Mouse (Mus musculus): Measurements from ENCODE around the gene Gm1043.

Gene Gm1043

GRCm38 (mm10) chr5:37066703-37067568 lies 18.2 kb upstream of the Gm1043 start:
- in situ Hi-C loops (cut with MboI, MseI) = loop anchor here (25.0 kb wide), 1 partner anchor 505 kb away; no protein-coding TSS in a partner anchor

DNA sequence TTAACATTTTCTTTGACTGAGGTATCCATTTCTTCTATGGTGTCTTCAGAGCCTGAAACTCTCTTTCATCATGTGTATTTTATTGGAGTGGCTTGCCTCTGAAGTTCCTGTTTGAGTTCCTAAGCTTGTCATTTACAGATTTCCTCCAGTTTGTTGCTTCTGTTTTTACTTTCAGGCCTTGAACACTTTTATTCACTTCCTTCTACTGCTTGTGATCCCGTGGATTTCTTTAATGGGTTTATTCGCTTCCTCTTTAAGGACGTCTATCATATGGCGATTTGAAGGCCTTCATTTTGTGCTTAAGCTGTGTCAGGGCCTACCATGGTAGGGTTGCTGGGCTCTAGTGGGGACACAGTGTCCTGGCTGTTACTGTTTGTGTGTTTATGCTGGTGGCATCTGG lies 11.5 kb upstream of the Gm1043 start:
- in situ Hi-C loops (cut with MboI, MseI) = loop anchor here (25.0 kb wide), 1 partner anchor 511 kb away; no protein-coding TSS in a partner anchor

GRCm38 (mm10) chr5:37076692-37077329 lies 8.4 kb upstream of the Gm1043 start:
- in situ Hi-C loops (cut with MboI, MseI) = no loop called here

DNA sequence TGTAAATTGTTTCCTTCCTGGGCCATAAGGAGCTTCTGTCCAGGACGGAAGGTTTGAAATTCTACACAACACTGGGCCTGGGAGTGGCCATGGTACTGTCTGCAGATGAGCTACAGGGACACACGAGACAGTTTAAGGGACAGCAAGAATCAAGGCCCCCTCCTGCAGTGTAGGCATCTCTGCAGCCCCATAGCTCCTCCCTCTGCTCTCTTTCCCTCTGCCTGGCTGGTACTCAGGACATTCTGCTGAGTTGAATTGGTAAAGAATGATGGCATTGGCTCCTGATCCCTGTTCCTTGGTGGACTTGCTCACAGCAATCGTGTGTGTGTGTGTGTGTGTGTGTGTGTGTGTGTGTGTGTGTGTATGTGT lies 7.9 kb upstream of the Gm1043 start:
- in situ Hi-C loops (cut with MboI, MseI) = no loop called here

DNA sequence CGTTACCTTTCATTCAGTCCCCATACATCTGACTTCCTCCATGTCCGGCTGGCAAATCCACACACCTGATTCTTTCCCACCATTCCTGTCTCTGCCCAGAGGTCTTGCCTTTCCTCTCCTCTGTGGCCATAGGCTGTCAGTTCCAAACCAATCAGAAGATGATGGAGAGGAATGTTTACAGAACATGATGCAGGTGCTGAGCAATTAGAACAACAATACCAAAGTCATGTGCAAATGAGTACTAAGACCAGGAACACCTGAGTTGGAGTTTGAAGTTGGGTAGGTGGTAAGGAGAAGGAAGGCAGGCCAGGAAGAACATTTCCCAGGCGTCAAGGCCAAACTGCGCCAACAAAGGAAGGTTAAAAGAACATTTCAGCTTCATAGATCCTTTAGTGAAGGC lies 5.7 kb upstream of the Gm1043 start:
- in situ Hi-C loops (cut with MboI, MseI) = no loop called here

DNA sequence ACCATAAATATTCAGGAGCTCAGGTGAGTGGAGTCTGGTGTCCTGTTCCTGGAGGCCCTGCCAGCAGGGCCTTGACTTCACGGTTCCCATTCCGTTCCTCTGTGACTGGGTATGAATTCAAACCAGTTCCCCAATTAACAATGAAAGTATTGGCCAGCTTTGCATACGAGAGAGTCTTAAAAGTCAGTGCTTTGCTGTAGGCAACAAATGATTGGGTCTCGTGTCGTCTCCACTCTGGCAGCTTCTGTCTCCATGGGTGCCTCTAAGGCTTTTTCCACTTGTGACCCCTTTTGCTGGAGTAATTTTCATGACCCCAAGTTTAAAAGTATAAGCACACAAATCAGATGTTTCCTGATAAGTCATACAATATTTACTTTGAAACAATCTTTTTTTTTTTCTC lies 4.6 kb upstream of the Gm1043 start:
- in situ Hi-C loops (cut with MboI, MseI) = no loop called here

DNA sequence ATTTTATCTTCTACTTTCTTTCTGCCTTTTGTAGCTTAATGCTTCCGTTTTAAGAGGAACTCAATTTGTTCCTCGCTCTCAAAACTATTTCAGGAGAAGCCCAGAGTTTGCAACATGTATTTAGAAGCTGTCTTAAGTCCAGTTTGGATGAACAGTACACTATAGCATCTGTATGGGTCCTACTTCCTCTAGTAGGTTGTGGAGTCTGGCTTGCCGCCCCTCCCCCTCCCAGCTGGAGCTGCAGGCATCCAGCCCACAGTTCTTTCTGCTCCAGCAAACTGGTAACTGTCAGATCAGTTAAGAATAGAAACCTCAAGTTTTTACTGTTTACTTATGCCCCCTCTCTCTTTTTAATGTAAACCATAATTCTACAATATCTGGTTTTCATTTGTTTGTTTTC lies 2.8 kb upstream of the Gm1043 start:
- in situ Hi-C loops (cut with MboI, MseI) = no loop called here

- in situ Hi-C loops (cut with MboI, MseI) = no loop called here
Measured at GRCm38 (mm10) chr5:37083209-37083770, 1.9 kb upstream of the Gm1043 start.

- in situ Hi-C loops (cut with MboI, MseI) = no loop called here
Measured at GRCm38 (mm10) chr5:37083850-37084249, 1.3 kb upstream of the Gm1043 start.

DNA sequence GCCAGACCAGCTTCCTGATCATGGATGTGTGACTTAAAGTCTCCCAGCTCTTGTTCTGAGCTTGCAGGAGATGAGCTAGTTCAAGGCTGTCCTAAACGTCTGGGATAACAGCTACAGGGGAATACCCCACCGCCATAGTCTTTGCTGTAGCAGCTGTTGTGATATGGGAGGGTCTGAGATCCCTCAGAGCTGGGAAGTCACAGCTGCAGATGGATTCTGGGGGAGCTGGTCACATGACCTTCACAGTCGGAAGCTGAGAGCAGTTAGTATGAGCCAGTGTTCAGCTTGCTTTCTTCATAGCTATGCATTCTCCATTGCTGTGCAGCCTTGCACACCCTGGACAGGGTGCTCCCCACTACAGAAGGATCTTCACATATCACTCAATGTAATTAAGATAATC lies 748 bp downstream of the Gm1043 start:
- in situ Hi-C loops (cut with MboI, MseI) = no loop called here

DNA sequence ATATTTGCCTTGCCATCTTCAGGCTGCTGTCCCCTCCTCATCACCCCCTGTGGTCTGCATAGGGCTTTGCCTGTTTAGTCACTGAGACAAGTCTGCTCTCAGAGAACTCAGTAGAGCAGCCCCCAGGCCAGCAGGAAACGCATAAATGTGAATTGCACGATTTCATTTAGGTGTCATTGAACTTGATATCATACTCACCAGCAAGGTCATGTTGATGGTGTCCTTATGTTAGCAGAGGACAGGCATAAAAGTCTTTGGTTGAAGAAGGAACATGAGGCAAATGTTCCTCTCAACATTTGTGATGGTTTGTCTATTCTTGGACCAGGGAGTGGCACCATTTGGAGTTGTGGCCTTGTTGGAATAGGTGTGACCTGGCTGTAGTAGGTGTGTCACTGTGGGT lies 2.6 kb downstream of the Gm1043 start:
- in situ Hi-C loops (cut with MboI, MseI) = no loop called here

DNA sequence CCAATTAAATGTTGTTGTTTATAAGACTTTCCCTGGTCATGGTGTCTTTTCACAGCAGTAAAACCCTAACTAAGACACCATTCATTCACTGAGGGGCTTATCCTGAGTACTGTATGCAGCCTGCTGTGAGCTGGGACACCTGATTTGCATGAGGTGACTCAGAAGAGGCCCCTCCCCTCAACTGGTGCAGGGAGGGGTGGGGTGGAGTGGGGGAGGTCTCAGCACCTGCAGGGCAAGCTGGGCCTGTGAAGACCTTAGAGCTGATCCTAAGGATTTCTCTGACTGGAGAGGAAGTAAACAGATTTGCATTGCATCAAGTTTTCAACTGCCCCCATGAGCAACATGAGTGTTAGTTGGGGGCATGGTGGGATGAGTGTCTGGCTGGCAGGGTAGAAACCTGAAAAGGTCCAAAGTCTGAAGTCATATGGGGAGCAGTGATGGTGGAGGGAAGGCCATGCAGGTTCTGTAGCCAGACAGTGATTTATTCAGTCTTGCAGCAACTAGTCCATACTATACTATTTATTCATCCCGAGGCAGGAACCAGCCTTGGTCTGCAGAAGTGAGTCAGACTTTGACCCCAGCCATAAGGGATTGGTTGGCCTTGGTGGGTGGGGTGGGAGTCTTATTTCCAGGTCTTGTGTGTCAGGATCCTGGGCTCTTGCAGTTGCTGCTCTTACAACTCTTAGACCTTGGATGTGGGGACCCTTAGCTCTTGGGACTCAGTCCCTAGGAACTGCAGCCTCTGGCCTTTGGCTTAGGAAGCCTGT lies 3.4 kb downstream of the Gm1043 start:
- in situ Hi-C loops (cut with MboI, MseI) = no loop called here

DNA sequence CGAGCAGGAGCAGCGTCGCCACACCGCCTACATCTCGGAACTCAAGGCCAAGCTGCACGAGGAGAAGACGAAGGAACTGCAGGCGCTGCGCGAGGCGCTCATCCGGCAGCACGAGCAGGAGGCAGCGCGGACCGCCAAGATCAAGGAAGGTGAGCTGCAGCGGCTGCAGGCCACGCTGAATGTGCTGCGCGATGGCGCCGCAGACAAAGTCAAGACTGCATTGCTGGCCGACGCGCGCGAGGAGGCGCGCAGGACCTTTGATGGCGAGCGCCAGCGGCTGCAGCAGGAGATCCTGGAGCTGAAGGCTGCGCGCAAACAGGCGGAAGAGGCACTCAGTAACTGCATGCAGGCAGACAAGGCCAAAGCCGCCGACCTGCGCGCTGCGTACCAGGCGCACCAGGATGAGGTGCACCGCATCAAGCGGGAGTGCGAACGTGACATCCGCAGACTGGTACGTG lies 6.0 kb downstream of the Gm1043 start:
- in situ Hi-C loops (cut with MboI, MseI) = no loop called here

GRCm38 (mm10) chr5:37094941-37095340 lies 9.8 kb downstream of the Gm1043 start:
- in situ Hi-C loops (cut with MboI, MseI) = no loop called here

DNA sequence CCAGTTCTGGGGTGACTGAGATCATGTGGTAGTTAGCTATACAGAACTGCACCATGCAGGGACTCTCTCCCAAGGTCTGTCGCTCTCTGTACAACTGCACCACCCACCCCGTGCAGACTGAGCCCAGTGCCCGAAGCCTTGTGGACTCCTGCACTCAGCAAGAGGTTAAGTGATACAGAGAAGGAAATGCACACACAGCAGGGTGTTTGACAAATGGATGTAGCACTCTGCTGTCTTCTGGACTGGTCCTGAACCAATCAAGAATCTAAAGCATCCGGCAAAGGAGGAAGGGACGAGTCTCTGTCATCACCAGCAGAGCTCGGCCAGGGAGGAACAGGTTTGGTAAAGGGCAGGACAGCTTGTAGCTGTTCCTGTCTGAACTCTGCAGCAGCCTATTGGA lies 12.4 kb downstream of the Gm1043 start:
- in situ Hi-C loops (cut with MboI, MseI) = no loop called here

DNA sequence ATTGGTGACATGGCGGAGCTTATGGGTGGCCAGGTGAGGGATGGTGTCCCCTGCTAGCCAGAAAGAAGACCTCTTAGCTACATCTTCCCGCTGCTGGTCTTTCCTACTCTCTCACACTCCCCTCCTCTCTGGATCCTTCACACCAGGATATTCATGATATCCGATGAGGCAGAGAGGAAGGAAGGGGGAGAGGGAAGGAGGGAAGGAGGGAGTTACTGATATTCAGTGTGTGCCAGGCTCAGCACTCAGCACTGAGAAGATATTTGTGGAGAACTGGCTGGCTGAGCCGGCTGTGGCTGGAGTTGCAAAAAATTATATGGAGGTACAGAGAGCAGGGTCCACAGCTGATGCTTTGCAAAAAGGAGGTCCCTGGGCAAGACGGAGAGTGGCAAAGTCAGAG lies 15.6 kb downstream of the Gm1043 start:
- in situ Hi-C loops (cut with MboI, MseI) = no loop called here

- in situ Hi-C loops (cut with MboI, MseI) = no loop called here
Measured at GRCm38 (mm10) chr5:37101631-37102030, 16.5 kb downstream of the Gm1043 start.

- in situ Hi-C loops (cut with MboI, MseI) = no loop called here
Measured at GRCm38 (mm10) chr5:37102056-37102455, 16.9 kb downstream of the Gm1043 start.

DNA sequence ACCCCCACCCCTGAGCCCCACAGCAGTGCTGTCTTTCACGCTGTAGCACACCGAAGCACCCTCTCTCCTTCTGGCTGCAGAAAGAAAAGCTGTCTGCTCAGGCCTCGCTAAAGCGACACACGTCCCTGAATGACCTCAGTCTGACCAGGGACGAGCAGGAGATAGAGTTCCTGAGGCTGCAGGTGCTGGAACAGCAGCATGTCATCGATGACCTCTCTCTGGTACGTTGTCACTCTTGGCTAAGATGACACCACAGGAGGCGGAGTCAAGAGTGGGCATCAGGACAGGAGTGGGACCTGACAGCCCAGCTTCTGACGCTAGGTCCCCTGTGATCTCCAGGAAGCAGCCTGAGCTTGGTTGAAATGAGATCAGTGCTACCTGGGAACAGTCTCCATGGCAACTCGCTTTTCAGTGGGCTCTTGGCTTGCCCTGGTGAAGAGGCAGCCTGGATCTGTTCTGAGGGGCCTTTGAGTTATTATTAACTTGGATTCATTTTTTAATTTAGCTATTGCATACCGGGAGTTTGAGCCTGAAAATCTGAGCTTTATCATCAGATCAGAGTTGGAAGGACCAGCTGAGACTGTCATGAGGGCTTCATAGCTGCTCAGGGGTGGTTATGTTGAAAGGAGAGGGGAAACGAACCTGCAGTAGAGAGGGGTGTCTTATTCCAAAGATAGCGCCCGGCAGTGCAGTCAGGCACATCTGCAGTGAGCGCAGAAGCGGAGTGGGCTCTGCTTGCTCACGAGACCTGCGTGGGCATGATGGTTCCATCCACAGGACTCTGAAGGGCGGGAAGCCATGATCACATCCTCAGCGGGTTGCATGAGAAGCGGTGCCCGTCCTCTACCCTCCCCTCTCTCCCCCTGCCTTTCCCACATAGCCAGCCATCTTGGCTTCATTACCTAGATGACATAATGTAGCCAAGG lies 20.6 kb downstream of the Gm1043 start:
- in situ Hi-C loops (cut with MboI, MseI) = no loop called here

DNA sequence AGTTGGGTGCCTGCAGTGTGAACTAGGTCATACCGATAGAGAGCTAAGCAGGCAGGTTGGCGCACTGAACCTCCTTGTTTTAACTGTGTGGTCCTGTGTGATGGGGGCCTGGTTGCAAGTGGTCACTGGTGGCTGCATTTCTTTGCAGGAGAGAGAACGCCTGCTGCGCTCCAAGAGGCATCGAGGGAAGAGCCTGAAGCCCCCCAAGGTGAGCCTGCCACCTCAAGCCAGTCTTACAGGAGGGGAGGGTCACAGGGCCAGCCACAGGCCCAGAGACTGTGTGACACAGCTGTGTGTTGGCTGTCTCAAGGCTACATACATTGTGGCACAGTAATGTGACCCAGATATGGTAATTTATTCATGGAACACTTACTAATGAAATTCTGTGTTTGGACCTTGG lies 21.9 kb downstream of the Gm1043 start:
- in situ Hi-C loops (cut with MboI, MseI) = no loop called here

DNA sequence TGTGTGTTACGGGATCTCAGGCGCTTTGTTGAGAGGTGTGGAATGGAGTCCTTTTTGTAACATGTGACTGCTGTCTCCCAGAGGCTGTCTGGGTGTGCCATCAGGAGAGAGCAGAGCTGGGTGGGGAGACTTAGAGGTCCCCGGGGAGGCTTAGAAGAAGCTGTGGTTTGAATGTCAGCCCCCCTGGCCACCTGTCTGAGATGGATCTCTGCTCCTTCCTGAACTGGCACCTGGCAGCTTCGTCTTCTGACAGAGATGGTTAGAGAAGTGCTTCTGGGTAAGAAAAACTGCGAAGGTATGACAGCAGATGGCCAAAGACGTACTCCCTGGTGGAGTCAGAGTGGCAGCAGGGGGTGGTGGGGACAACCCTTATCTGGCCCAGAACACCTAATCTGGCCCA lies 22.4 kb downstream of the Gm1043 start:
- in situ Hi-C loops (cut with MboI, MseI) = no loop called here
